Mouse (Mus musculus): ENCODE data around the gene Hephl1. TPM values are rescaled to one million over a fixed set of nuclear protein-coding genes. Genes with fewer than 3 reads are reported as not detected.
A peak's percentile ranks its signal among the peaks of the same experiment; 100 is the strongest.

Hephl1 gene
- polyA plus RNA-seq, 1 experiment from 2014 or later: not detected

GRCm38 (mm10) chr9:15017791-15018755 is 93.8 kb downstream of the Hephl1 start:
- H3K9ac ChIP-seq (ENCODE audit: low read depth, low read length): 0 out of 2 replicates have a peak overlapping the region, but pooled peaks have one; percentile 24
- H3K4me2 ChIP-seq: no peak overlapping the region
- WGBS (ENCODE audit: insufficient replicate concordance): 64% methylated on average over 18 of the region's 18 CpGs

GRCm38 (mm10) chr9:15015223-15015956 is 96.5 kb downstream of the Hephl1 start:
- H3K4me1 ChIP-seq (ENCODE audit: control insufficient read depth, insufficient read depth, low read length): no peaks in the 10 kb centered on the region
- H3K4me2 ChIP-seq: no peak overlapping the region
- ATAC-seq (replicated peaks; ENCODE audit: insufficient number of reproducible peaks, low FRiP score, low TSS enrichment): no peak
- H3K27ac ChIP-seq (ENCODE audit: low read depth, low read length): no peak overlapping the region
- H3K4me3 ChIP-seq (ENCODE audit: low read depth, low read length): no peak overlapping the region
- no peaks in the 10 kb centered on the region for H3K36me3 ChIP-seq (ENCODE audit: control insufficient read depth, insufficient read depth, low read length)
- H3K9me3 ChIP-seq (replicated peaks; ENCODE audit: control insufficient read depth, low read length): no peaks in the 10 kb centered on the region
- WGBS (ENCODE audit: insufficient replicate concordance): 53% methylated on average over 7 of the region's 7 CpGs
- no peak overlapping the region for H3K9ac ChIP-seq (ENCODE audit: low read depth, low read length)
- no peaks in the 10 kb centered on the region for H3K27me3 ChIP-seq (ENCODE audit: control insufficient read depth, insufficient read depth, low read length)

More at GRCm38 (mm10) chr9:15017791-15018755, 93.8 kb downstream of the Hephl1 start:
- Histone ChIP-seq H3K4me1 (ENCODE audit: control insufficient read depth, insufficient read depth, low read length) (no peaks in the 10 kb centered on the region), H3K4me3 (ENCODE audit: low read depth, low read length) (no peak overlapping the region), H3K36me3 (ENCODE audit: control insufficient read depth, insufficient read depth, low read length) (no peaks in the 10 kb centered on the region), H3K27me3 (ENCODE audit: control insufficient read depth, insufficient read depth, low read length) (no peaks in the 10 kb centered on the region), H3K27ac (ENCODE audit: low read depth, low read length) (no peak overlapping the region), H3K9me3 (replicated peaks; ENCODE audit: control insufficient read depth, low read length) (no peaks in the 10 kb centered on the region)
- ATAC-seq (replicated peaks; ENCODE audit: insufficient number of reproducible peaks, low FRiP score, low TSS enrichment): no peak

- H3K4me2 ChIP-seq: no peak overlapping the region
- no peak for ATAC-seq (replicated peaks; ENCODE audit: insufficient number of reproducible peaks, low FRiP score, low TSS enrichment)
- H3K27me3 ChIP-seq (ENCODE audit: control insufficient read depth, insufficient read depth, low read length): no peaks in the 10 kb centered on the region
- WGBS (ENCODE audit: insufficient replicate concordance): 84% methylated on average over 14 of the region's 14 CpGs
- no peaks in the 10 kb centered on the region for H3K9me3 ChIP-seq (replicated peaks; ENCODE audit: control insufficient read depth, low read length)
- peaks cover 6% of the 10 kb centered on the region; the same call in 1 of the 2 replicates for H3K36me3 ChIP-seq (ENCODE audit: control insufficient read depth, insufficient read depth, low read length)
- H3K9ac ChIP-seq (ENCODE audit: low read depth, low read length): no peak overlapping the region
- H3K4me3 ChIP-seq (ENCODE audit: low read depth, low read length): no peak overlapping the region
- H3K27ac ChIP-seq (ENCODE audit: low read depth, low read length): no peak overlapping the region
- H3K4me1 ChIP-seq (ENCODE audit: control insufficient read depth, insufficient read depth, low read length): peaks cover 3% of the 10 kb centered on the region; the same call in 1 of the 2 replicates
Measured at GRCm38 (mm10) chr9:15007566-15007965, 104.3 kb downstream of the Hephl1 start.

GRCm38 (mm10) chr9:15004298-15004685 is 107.6 kb downstream of the Hephl1 start:
- ATAC-seq (replicated peaks; ENCODE audit: insufficient number of reproducible peaks, low FRiP score, low TSS enrichment): no peak
- H3K36me3 ChIP-seq (ENCODE audit: control insufficient read depth, insufficient read depth, low read length): peaks cover 6% of the 10 kb centered on the region; the same call in 1 of the 2 replicates
- H3K27ac ChIP-seq (ENCODE audit: low read depth, low read length): no peak overlapping the region
- H3K27me3 ChIP-seq (ENCODE audit: control insufficient read depth, insufficient read depth, low read length): no peaks in the 10 kb centered on the region
- H3K9me3 ChIP-seq (replicated peaks; ENCODE audit: control insufficient read depth, low read length): no peaks in the 10 kb centered on the region
- H3K4me3 ChIP-seq (ENCODE audit: low read depth, low read length): no peak overlapping the region
- H3K4me2 ChIP-seq: peak overlapping the region; percentile 19; the same call in 1 of the 2 replicates
- no peak overlapping the region for H3K9ac ChIP-seq (ENCODE audit: low read depth, low read length)
- WGBS (ENCODE audit: insufficient replicate concordance): 53% methylated on average over 9 of the region's 9 CpGs
- H3K4me1 ChIP-seq (ENCODE audit: control insufficient read depth, insufficient read depth, low read length): peaks cover 3% of the 10 kb centered on the region; the same call in 1 of the 2 replicates

- no peak overlapping the region for H3K4me3 ChIP-seq (ENCODE audit: low read depth, low read length)
- ATAC-seq (replicated peaks; ENCODE audit: insufficient number of reproducible peaks, low FRiP score, low TSS enrichment): no peak
- H3K9me3 ChIP-seq (replicated peaks; ENCODE audit: control insufficient read depth, low read length): no peaks in the 10 kb centered on the region
- H3K4me1 ChIP-seq (ENCODE audit: control insufficient read depth, insufficient read depth, low read length): peaks cover 3% of the 10 kb centered on the region; the same call in 1 of the 2 replicates
- H3K9ac ChIP-seq (ENCODE audit: low read depth, low read length): no peak overlapping the region
- H3K27ac ChIP-seq (ENCODE audit: low read depth, low read length): no peak overlapping the region
- no peaks in the 10 kb centered on the region for H3K27me3 ChIP-seq (ENCODE audit: control insufficient read depth, insufficient read depth, low read length)
- H3K4me2 ChIP-seq: peak overlapping the region; percentile 19; the same call in 1 of the 2 replicates
- peaks cover 6% of the 10 kb centered on the region; the same call in 1 of the 2 replicates for H3K36me3 ChIP-seq (ENCODE audit: control insufficient read depth, insufficient read depth, low read length)
- 53% methylated on average over 10 of the region's 10 CpGs for WGBS (ENCODE audit: insufficient replicate concordance)
Measured at GRCm38 (mm10) chr9:15003676-15004297, 108.1 kb downstream of the Hephl1 start.

- H3K4me2 ChIP-seq: no peak overlapping the region
- peaks cover 3% of the 10 kb centered on the region; the same call in 1 of the 2 replicates for H3K4me1 ChIP-seq (ENCODE audit: control insufficient read depth, insufficient read depth, low read length)
- H3K4me3 ChIP-seq (ENCODE audit: low read depth, low read length): no peak overlapping the region
- H3K27me3 ChIP-seq (ENCODE audit: control insufficient read depth, insufficient read depth, low read length): no peaks in the 10 kb centered on the region
- WGBS (ENCODE audit: insufficient replicate concordance): 59% methylated on average over 6 of the region's 6 CpGs
- no peak for ATAC-seq (replicated peaks; ENCODE audit: insufficient number of reproducible peaks, low FRiP score, low TSS enrichment)
- H3K36me3 ChIP-seq (ENCODE audit: control insufficient read depth, insufficient read depth, low read length): peaks cover 6% of the 10 kb centered on the region; the same call in 1 of the 2 replicates
- H3K9me3 ChIP-seq (replicated peaks; ENCODE audit: control insufficient read depth, low read length): no peaks in the 10 kb centered on the region
- H3K27ac ChIP-seq (ENCODE audit: low read depth, low read length): no peak overlapping the region
- H3K9ac ChIP-seq (ENCODE audit: low read depth, low read length): no peak overlapping the region
Measured at GRCm38 (mm10) chr9:15002995-15003613, 108.8 kb downstream of the Hephl1 start.
